Mouse (Mus musculus) small intestine, adult 2 months (tissue): ENCODE data around the gene Stag1.

Experiments
- CTCF ChIP-seq: fragments of 200-500 bp; IDR thresholded peaks from 2 replicates; pipeline ENCODE4 v1.5.1; 2012; ENCODE audit warnings: low read depth, mild to moderate bottlenecking, control low read depth, inconsistent platforms, low read length, moderate library complexity, mixed read lengths; ENCODE audit not compliant: insufficient replicate concordance, insufficient read length; ENCODE audit errors: extremely low read depth
- POLR2A ChIP-seq: fragments of 200-500 bp; IDR thresholded peaks from 2 replicates; pipeline ENCODE4 v1.6.1; 2012; ENCODE audit warnings: low read depth, mild to moderate bottlenecking, control low read depth, inconsistent platforms, low read length, moderate library complexity

DNA sequence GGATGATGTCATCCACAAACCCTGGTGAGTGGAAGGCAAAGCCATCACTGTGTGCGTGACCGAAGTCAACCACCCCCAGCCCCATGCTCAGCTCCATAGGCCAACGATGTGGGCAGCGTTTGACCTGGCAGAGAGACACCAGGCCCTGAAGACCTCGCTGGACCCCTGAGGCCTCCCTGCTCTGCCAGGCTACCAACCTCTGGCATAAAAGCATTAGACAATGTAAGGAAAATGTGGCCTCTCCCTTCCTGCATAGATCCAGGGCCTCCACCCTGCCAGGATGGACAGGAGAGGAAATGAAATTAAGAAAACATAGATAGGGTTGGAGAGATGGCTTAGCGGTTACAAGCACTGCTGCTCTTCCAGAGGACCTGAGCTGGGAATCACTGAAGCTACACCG, 385.2 kb downstream of the Stag1 start:
- TF ChIP-seq CTCF (no peak), POLR2A (no peak)
